Mouse (Mus musculus): ENCODE measurements around the gene Slco1c1.
"Not testable (repeated sequence)": the region's sequence is repeated elsewhere in the genome, so short reads cannot be mapped to it uniquely, and the experiment has no call there.

The Slco1c1 gene

DNA sequence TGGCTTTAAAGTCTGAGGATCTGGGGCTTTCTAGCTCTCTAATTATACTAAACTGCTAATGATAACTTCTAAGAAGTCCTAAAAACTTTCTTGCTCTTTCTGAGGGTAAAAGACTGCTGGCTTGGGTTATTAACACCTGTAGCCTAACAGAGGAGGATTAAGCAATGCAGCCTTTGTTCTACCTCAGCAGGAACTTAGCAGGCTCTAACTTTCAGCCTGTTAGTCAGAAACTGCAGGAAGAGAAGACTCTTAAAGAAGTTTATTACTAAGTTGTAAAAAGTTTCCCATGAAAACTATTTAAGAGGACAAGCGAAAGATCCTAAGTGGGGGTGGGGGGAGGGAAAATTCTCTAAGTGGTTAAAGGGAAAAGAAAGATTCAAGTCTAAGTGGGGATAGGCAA lies 65.8 kb downstream of the Slco1c1 start:
- no peak for DNase-seq (ENCODE audit: low spot score)

DNA sequence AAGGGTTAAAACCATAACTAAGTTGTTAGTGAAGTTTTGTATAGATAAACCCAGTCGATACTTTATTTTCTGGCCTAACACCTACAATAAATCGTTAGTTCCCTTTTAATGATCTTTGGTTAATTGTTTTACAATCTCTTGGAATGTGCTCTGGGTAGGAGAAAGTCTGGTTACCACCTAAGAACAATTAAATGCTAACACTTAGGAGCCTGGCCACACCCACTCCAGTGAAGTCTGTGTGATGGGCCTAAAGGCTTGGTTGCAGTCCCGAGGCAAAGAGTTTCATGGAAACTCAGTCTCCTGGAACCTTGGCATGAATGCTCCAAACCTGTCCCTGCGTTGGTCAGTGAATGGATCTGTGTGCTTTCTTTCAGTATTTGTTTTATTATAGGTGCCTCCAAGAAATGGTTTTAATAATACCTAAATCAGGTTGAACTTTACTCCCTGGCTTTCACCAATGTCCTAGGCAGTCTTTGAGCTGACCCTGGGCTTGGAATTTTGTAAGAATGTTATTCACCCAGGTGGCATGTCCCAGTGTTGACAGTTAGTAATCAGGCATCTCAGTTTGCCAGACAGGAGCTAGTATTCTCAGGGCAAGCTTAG lies 66.5 kb downstream of the Slco1c1 start:
- DNase-seq (ENCODE audit: low spot score): not testable (repeated sequence)

DNA sequence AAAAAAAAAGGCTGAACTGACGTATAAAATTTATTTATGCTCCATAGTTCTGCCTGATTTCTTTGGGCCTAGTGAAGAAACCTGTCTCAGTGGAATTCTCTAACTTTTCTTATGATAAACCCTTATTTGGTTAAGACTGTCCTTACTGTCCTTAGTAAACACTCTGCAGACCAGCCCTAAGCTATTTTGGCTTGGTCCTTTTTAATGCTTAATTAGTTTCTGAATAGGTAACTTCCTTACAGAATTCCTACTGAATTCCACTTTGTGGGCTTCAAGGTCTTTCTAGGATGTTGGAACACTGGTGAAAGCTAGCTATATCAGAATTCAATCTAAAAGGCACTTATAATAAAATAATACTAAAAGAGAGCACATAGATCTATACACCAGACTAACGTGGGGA lies 71.9 kb downstream of the Slco1c1 start:
- no peak for DNase-seq (ENCODE audit: low spot score)

DNA sequence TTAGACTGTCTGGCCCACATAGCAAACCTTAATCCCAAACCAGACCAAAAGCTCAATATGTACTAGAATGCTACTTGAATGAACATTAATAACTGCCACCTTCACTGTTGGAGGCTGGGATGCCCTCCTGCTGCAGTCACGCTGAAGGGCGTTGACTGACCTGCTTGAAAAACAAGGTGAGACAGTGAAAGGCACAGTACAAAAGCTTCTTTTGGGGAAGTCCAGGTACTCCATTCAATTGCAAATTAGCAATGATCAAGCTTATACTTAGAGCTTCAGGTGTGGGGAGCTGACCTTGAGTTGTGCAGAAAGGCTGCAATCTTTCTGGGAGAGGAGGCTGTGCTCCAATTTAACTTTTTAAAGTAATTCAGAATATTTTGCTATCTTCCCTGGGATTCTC lies 72.9 kb downstream of the Slco1c1 start:
- DNase-seq (ENCODE audit: low spot score): no peak

DNA sequence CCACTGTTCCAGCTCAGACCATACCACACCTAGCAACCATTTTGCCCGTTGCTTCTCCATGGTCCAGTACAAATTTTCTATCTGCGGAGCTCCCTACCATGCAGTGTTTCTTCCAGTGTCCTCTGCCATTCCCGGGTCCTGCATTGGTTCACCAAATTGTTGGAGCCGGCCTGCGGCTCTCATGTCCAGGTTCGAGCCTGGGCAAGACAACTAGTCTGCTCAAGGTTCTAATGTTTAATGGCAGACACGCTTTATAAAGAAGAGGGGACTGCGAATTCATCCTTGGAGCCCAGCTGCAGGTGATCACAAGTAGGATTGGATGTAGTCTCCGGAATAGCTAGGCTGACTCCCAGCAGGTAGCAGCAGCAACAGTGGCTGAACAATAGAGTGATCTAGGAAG lies 76.8 kb downstream of the Slco1c1 start:
- DNase-seq (ENCODE audit: low spot score): no peak

DNA sequence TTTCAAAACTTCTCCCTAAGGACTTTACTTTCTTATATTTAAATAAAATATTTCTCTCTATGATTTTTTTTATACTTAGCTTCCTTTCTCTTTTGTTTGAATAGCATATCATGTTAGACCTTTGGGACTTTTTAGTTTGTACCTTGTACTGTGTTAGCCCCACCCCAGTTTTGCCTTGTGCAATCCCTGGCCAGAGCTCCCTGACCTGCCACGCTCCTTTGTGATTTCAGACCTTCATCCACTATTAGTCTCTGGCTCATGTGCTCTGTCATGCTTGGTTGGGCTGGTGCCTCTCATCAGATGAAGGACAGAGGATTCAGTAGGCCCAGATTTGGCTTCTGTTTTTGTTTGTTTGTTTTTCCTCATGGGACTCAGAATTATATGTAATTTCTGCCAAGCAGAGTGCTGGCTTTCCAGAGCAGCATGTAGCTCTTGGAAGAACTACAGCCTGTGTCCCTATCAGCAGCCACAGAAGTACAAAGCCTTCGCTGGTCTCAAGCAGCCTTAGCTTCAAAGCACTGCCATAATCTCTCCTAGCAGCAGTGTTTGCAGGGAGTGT lies 86.6 kb downstream of the Slco1c1 start:
- DNase-seq (ENCODE audit: low spot score): no peak

DNA sequence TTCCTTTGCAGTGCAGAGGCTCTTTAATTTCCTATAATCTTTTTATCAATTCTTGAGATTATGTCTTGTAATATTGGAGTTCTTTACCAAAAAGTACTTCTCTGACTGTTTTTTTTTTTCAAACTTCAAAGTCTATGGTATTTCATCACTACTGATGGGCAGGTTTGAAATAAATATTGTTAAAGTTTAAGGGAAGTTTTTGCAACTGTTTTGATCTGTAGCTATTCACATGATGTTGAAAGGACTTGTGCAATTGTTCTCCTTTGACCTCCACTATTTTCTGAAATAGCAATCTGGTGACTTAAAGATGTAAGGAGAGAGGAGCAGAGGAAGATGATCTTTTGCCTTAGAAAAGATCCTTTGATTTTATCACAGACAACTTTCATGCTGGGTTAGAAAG lies 89.8 kb downstream of the Slco1c1 start:
- DNase-seq (ENCODE audit: low spot score): no peak

DNA sequence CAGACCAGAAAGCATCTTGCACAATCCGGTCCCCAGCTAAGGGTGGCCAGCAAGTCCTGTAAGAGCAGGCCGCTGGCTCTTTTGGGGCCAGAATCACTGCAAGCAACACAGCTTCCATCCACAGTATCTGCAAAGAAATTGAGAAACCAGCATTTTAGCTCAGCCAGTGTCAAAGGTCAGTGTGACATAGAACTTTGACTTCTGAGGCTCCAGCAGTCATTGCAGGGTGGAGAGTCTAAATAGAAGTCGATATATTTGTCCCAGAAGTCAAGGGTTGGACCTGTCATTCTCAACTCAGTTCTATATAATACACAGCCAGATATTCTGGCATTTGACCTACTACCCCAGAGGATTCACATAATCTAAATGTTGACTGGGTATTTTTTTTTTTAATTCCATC lies 91.2 kb downstream of the Slco1c1 start:
- no peak for DNase-seq (ENCODE audit: low spot score)
